ENCODE assay signal across 17 mouse cellular contexts in the genomic region with DNA sequence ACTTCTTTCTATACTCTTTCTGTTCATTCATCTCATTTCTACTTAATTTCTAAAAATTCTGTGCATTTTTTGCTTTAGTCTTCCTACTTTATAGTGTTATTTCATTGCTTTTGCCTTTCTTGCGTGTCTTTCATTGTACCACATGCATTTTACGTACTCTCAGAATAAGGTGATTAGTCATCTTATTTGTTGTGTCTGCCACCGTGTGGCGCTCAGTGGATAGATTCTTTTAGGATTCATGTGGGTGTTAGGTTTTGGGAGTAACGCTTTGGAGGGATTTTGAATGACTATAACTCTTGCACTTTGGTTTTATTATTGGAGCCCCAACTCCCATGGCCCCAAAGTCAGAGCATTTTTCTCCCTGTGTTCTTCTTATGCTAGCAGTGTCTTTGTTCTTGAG.
DNase-seq lines count a peak whose midpoint lies in the region; ATAC-seq and TF ChIP-seq lines count a peak whose summit lies in the region.
"Had no signal": no experiment of that assay in that cellular context is flagged by ENCODE, and none has a peak within 500 bp of the region (broad histone marks: within the 10 kb centered on the region; RNA-seq: fewer than 3 reads in every experiment).

No protein-coding gene starts in this region.

- peak; percentile 13 for DNase-seq in embryo, embryonic 11 days
- no peak for DNase-seq in embryo, embryonic 10 days (ENCODE audit: low spot score)
- DNase-seq in kidney, adult 9 months, result peak; percentile 10
- no peak for DNase-seq in kidney, postnatal 25 days
- no peak for DNase-seq in lung, embryonic 14.5 days
- DNase-seq in lung, adult 2 months, result no peak
- DNase-seq in MN1 (ENCODE audit: low spot score), result no peak
- DNase-seq: cerebellum, adult 18-20 months; kidney, postnatal 14 days; left cerebral cortex, postnatal 4 days; right cerebral cortex, postnatal 4 days; thymus, adult 2 months had no signal

- no peak for TF ChIP-seq POLR2A in lung, adult 2 months (IDR thresholded peaks at IDR 0.05; ENCODE audit: borderline replicate concordance, extremely low read depth, low read depth, low read length)
- no peak for TF ChIP-seq POLR2A in cortical plate, adult 2 months (IDR thresholded peaks at IDR 0.05; ENCODE audit: extremely low read depth, insufficient read depth, low read length)

- H3K9ac ChIP-seq in lung, embryonic 14.5 days, result no peak overlapping the region
- H3K9ac ChIP-seq: embryonic facial prominence, embryonic 15.5 days; forebrain, embryonic 12.5 days; midbrain, embryonic 15.5 days had no signal

- no peaks in the 10 kb centered on the region for H3K4me1 ChIP-seq in lung, embryonic 14.5 days (ENCODE audit: insufficient read depth)
- H3K4me1 ChIP-seq in lung, adult 2 months (ENCODE audit: control insufficient read depth, insufficient read depth, low read length), result no peaks in the 10 kb centered on the region
- H3K4me1 ChIP-seq in cortical plate, adult 2 months (ENCODE audit: control insufficient read depth, insufficient read depth, low read length), result peaks cover 1% of the 10 kb centered on the region; the same call in 1 of the 2 replicates
- H3K4me1 ChIP-seq: embryonic facial prominence, embryonic 15.5 days; forebrain, embryonic 12.5 days had no signal

- 65% methylated on average over 5 of the region's 5 CpGs for WGBS in lung, embryonic 14.5 days
- 61% methylated on average over 5 of the region's 5 CpGs for WGBS in lung, adult 2 months

- H3K4me2 ChIP-seq in lung, embryonic 14.5 days, result no peak overlapping the region
- H3K4me2 ChIP-seq: embryonic facial prominence, embryonic 15.5 days; forebrain, embryonic 12.5 days; midbrain, embryonic 15.5 days had no signal

- 0 out of 2 replicates have a peak, but pooled peaks have one; percentile 15 for TF ChIP-seq CTCF in lung, embryonic 14.5 days (IDR thresholded peaks at IDR 0.05; ENCODE audit: low read depth)
- no peak for TF ChIP-seq CTCF in lung, adult 2 months (IDR thresholded peaks at IDR 0.05; ENCODE audit: insufficient read depth, low read length)
- peak; percentile 24; the same call in 1 of the 2 replicates for TF ChIP-seq CTCF in cortical plate, adult 2 months (IDR thresholded peaks at IDR 0.05; ENCODE audit: extremely low read depth, insufficient read depth, low read length)

- no peaks in the 10 kb centered on the region for H3K36me3 ChIP-seq in lung, embryonic 14.5 days (ENCODE audit: insufficient read depth)
- H3K36me3 ChIP-seq: embryonic facial prominence, embryonic 15.5 days; forebrain, embryonic 12.5 days; midbrain, embryonic 15.5 days had no signal

- ATAC-seq in lung, embryonic 14.5 days (ENCODE audit: insufficient read depth), result no peak
- ATAC-seq: midbrain, embryonic 15.5 days; Patski had no signal

- no peaks in the 10 kb centered on the region for H3K27me3 ChIP-seq in lung, embryonic 14.5 days (ENCODE audit: insufficient read depth, low read length)
- H3K27me3 ChIP-seq: embryonic facial prominence, embryonic 15.5 days; forebrain, embryonic 12.5 days; midbrain, embryonic 15.5 days; Patski had no signal

- H3K4me3 ChIP-seq in lung, embryonic 14.5 days (ENCODE audit: low read depth, low read length), result no peak overlapping the region
- H3K4me3 ChIP-seq in lung, adult 2 months (replicated peaks; ENCODE audit: extremely low read depth, low read depth, low read length), result no peak overlapping the region
- H3K4me3 ChIP-seq in cortical plate, adult 2 months (ENCODE audit: insufficient read depth, low read length), result no peak overlapping the region
- H3K4me3 ChIP-seq: embryonic facial prominence, embryonic 15.5 days; forebrain, embryonic 12.5 days; midbrain, embryonic 15.5 days had no signal

- no peaks in the 10 kb centered on the region for H3K9me3 ChIP-seq in lung, embryonic 14.5 days (ENCODE audit: low read depth, low read length)
- H3K9me3 ChIP-seq: embryonic facial prominence, embryonic 15.5 days; forebrain, embryonic 12.5 days; midbrain, embryonic 15.5 days had no signal

- no peak overlapping the region for H3K27ac ChIP-seq in lung, embryonic 14.5 days (ENCODE audit: low read depth)
- H3K27ac ChIP-seq in cortical plate, adult 2 months (ENCODE audit: insufficient read depth, low read length), result no peak overlapping the region
- H3K27ac ChIP-seq: embryonic facial prominence, embryonic 15.5 days; forebrain, embryonic 12.5 days; midbrain, embryonic 15.5 days had no signal

Comparison
In these comparisons a context has a peak if more than half of its experiments do, and no peak if none do; other contexts are left out.
1. DNase-seq: peak in embryo, embryonic 11 days (single experiment) and kidney, adult 9 months (single experiment); none in embryo, embryonic 10 days (single experiment), kidney, postnatal 25 days (0 of 2), lung, embryonic 14.5 days (single experiment), lung, adult 2 months (single experiment) and MN1 (single experiment).